Mouse (Mus musculus) ovary, postnatal 10 days (tissue): ENCODE results near the gene Osbpl10.

Experiments used
- DNase-seq: peaks from one replicate; pipeline ENCODE4 v3.0.0; 2022; ENCODE audit warnings: low spot score

Gene Osbpl10

GRCm38 (mm10) chr9:115034271-115034670, 55.9 kb downstream of the Osbpl10 start:
- no peak for DNase-seq

- DNase-seq: no peak
These were observed 56.4 kb downstream of the Osbpl10 start for GRCm38 (mm10) chr9:115034788-115035187.

GRCm38 (mm10) chr9:115038215-115038614, 59.8 kb downstream of the Osbpl10 start:
- DNase-seq: no peak

- DNase-seq: no peak
These were observed 60.3 kb downstream of the Osbpl10 start for GRCm38 (mm10) chr9:115038686-115039085.

- DNase-seq: no peak
These were observed 60.9 kb downstream of the Osbpl10 start for GRCm38 (mm10) chr9:115039245-115039644.

- DNase-seq: no peak
These were observed 64.2 kb downstream of the Osbpl10 start for GRCm38 (mm10) chr9:115042571-115042970.

GRCm38 (mm10) chr9:115042971-115043706, 64.8 kb downstream of the Osbpl10 start:
- DNase-seq: no peak

GRCm38 (mm10) chr9:115043881-115044770, 65.8 kb downstream of the Osbpl10 start:
- no peak for DNase-seq

GRCm38 (mm10) chr9:115045087-115045800, 66.9 kb downstream of the Osbpl10 start:
- DNase-seq: no peak

- no peak for DNase-seq
These were observed 68.3 kb downstream of the Osbpl10 start for GRCm38 (mm10) chr9:115046701-115047100.

GRCm38 (mm10) chr9:115048340-115048739, 70.0 kb downstream of the Osbpl10 start:
- no peak for DNase-seq

GRCm38 (mm10) chr9:115048861-115049260, 70.5 kb downstream of the Osbpl10 start:
- DNase-seq: no peak

- no peak for DNase-seq
These were observed 71.8 kb downstream of the Osbpl10 start for GRCm38 (mm10) chr9:115049981-115050720.

- no peak for DNase-seq
These were observed 73.6 kb downstream of the Osbpl10 start for GRCm38 (mm10) chr9:115051976-115052375.

- DNase-seq: no peak
These were observed 75.4 kb downstream of the Osbpl10 start for GRCm38 (mm10) chr9:115053779-115054178.

GRCm38 (mm10) chr9:115055041-115055830, 76.9 kb downstream of the Osbpl10 start:
- DNase-seq: no peak

- DNase-seq: no peak
These were observed 80.4 kb downstream of the Osbpl10 start for GRCm38 (mm10) chr9:115058806-115059205.

- DNase-seq: no peak
These were observed 86.5 kb downstream of the Osbpl10 start for GRCm38 (mm10) chr9:115064834-115065233.

- DNase-seq: no peak
These were observed 88.7 kb downstream of the Osbpl10 start for GRCm38 (mm10) chr9:115067071-115067470.

GRCm38 (mm10) chr9:115075191-115075590, 96.8 kb downstream of the Osbpl10 start:
- DNase-seq: no peak
